Mouse (Mus musculus) forelimb bud, embryonic 11.5 days (tissue): ENCODE results near the gene Olfr116.

Experiments
- DNase-seq: peaks from one replicate; pipeline ENCODE4 v3.0.0-alpha.2; 2012; ENCODE audit warnings: low read depth, low spot score

The Olfr116 gene

DNA sequence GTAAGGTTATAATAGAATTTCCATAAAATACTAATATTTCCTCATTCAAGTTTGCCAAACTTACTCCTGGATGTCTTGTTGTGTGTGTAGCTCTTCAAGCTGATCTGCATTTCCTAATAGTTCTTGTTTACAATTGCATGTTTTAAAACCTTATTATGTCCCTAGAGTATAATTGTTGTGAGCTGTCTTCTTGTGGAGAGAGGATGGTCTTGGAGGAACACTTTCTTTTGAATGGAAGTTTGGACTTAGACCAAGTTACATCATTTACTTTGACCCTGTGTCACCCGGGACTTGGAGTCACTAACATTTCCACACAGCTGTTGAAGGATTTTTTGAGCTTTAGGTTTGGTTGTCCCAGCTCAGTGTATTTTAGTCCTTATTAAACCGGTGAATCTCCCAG lies at the start of gene Olfr116, which contains the start of gene Olfr115:
Gene Olfr116, minus strand, starts transcription at position 191 of the 400 bp plus-strand sequence.
Gene Olfr115, minus strand, starts transcription at position 101 of the 400 bp plus-strand sequence.
- no peak for DNase-seq

DNA sequence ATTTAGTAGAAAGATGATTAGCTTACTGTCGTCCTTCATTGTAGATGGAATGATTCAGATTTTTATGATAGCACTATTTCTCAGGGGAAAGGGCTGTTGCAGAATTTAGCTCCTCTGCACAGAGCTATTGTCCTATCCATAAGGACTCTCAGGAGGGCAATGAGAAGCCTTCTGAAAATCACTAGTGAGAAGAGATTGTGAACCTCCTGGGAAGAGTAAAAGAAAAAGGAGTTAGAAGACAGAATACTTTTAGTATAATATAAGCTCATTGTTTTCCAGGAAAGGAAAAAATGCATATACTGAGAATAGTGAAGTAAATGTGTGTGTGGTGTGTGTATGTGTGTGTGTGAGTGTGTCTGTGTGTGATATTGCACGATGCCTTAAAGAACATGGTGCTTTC lies 39.7 kb upstream of the Olfr116 start, which contains the start of gene Olfr118:
Gene Olfr118, plus strand, starts transcription at position 301 of the 400 bp plus-strand sequence.
- no peak for DNase-seq

DNA sequence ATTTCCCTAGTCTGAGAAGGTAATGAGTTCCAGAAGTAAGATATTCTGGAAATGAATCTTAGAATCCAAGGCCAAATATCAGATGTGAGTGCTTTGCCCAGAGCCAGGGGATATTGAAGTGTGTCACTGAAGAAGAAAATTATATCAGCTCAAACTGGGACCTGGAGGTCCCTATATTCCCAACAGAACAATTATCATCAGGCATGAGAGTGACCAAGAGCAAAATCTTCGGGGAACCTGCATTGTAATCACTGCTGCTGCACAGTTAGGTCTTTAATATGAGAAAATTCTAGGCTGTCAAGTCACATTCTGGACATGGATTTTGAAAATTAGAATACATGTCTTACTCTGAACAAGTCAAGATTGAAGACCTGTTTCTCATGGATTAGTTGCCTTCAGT lies 36.7 kb upstream of the Olfr116 start, which contains the start of gene Olfr117:
Gene Olfr117, minus strand, starts transcription at position 101 of the 400 bp plus-strand sequence.
- no peak for DNase-seq

DNA sequence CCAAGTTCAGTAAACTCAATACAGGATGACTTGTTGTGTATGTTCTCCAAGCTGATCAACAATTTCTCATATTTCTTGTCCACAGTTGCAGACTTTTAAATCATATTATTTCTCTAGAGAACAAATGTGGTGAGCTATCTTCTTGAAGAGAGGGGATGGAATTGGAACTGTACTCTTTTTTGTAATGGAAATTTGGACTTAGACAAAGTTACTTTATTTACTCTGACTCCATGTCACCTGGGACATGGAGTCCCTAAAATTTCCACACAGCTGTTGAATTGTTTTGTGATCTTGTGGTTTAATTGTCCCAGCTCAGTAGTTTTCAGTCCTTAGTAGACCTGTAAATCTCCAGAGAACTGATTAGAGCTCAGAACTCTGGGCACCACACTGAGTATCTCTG lies 34.4 kb downstream of the Olfr116 start, which contains the start of gene Olfr114:
Gene Olfr114, minus strand, starts transcription at position 101 of the 400 bp plus-strand sequence.
- DNase-seq = no peak

DNA sequence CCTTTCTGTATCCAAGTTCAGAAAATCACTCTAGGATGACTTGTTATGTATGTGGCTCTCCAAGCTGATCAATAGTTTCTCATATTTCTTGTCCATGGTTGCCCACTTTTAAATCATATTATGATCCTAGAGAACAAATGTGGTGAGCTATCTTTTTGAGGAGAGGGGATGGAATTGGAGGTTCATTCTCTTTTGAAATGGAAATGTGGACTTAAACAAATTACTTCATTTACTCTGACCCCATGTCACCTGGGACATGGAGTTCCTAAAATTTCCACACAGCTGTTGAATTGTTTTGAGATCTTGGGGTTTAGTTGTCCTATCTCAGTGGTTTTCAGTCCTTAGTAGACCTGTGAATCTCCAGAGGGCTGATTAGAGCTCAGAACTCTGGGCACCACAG lies 49.4 kb downstream of the Olfr116 start, which contains the start of gene Olfr113:
Gene Olfr113, minus strand, starts transcription at position 101 of the 400 bp plus-strand sequence.
- DNase-seq = no peak
